Mouse (Mus musculus): ENCODE data around the gene Isoc2a.
"Not testable (repeated sequence)": the region's sequence is repeated elsewhere in the genome, so short reads cannot be mapped to it uniquely, and the experiment has no call there.

Isoc2a gene

DNA sequence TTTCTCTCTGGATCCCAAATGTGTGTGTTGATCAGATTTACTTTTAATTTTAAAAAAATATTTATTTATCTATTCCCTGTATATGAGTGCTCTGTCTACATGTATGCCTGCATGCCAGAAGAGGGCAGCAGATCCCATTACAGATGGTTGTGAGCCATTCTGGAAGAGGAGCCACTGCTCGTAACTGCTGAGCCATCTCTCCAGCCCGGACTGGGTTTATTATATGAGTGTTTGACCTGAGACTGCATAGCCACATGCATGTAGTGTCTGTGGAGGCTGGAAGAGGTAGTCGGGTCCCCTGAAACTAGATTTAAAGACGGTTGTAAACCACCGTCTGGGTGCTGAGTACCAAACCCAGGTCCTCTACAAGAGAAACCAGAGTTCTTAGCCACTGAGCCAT lies 11.9 kb upstream of the Isoc2a start:
- DNase-seq (ENCODE audit: low read depth, low spot score): peak; percentile 74

DNA sequence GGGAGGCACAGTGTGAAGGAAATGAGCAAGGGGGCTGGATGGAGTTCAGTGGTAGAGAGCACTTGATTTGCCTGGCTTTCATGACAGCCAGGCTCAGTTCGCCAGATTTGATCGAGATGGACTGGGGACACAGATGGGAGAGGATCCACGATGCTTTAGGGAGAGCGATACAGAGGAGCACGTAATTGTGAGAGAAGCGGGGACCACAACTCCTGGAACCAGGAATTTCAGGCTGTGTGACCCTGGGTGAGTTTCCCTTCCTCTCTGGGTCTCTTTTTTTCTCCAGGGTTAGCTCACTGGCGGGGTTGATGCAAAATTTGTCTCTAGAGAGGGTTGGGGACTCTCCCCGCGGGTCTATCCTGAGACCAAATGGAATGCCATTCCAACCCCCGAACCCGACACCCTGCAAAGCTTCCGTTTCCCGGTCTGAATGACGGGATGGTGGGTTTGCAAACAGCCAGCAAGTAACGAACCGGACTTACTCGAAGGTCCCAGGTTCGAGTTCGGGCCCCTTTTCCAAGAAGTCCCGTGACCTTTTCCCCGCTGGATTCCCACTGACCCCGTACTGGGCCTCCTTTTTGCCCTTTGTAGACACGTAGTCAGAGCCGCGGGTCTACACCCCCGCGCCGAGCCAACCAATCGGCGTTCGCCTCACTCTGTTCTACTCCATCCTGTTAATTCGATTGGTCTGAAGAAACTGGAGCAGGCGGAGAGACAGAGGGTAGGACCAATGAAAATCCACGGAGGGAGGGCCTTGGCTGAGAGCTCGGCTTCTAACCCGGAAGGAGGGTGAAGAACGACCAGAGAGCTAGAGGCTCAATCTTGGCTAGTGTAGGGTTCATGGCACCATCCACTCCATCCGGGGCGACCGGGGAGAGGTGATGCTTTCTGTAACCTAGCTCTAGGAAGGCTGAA lies 11.1 kb upstream of the Isoc2a start:
- DNase-seq (ENCODE audit: low read depth, low spot score): peak; percentile 99

GRCm38 (mm10) chr7:4866631-4867180 lies 10.2 kb upstream of the Isoc2a start:
- peak; percentile 66 for DNase-seq (ENCODE audit: low read depth, low spot score)

GRCm38 (mm10) chr7:4870133-4870532 lies 6.8 kb upstream of the Isoc2a start, which contains the start of gene Isoc2b:
Isoc2b (minus strand) TSS chr7:4870258.
- peak; percentile 95 for DNase-seq (ENCODE audit: low read depth, low spot score)

DNA sequence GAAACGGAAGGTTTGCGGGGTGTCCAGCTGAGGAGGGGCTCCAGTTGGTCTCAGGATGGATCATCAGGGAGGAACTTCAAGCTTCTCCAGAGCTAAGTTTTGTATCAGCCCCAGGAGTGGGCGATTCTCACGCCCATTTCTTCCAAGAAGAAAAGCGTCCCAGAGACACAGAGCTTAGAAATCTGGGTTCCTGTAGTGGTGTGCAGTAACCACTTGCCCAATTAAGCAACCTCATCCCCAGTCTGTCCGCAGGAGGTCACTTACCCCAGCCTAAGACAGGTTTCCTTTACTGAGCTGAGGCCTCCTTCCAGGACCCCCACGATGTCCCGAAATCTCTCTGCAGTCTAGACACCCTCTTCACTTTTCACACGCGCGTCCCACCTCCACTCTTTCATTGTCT lies 273 bp downstream of the Isoc2a start:
- DNase-seq (ENCODE audit: low read depth, low spot score): no peak

DNA sequence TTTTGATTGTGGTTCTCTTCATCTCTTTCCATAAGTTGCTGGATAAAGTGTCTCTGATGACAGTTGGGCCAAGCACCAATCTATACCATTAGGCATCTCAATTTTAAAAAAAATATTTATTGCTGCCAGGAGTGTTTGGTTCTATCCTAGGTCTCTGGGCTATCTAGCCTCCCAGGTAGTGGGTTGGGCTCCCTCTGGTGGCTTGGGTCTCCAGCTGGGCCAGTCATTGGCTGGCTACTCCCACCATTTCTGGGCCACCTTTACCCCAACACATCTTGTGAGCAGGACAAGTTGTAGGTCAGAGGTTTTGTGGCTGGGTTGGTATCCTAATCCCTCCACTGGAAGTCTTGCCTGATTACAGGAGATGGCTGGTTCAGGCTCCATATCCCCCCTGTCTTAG lies 1.2 kb downstream of the Isoc2a start:
- peak; percentile 33 for DNase-seq (ENCODE audit: low read depth, low spot score)

GRCm38 (mm10) chr7:4879036-4879435 lies 2.1 kb downstream of the Isoc2a start:
- DNase-seq (ENCODE audit: low read depth, low spot score): not testable (repeated sequence)

DNA sequence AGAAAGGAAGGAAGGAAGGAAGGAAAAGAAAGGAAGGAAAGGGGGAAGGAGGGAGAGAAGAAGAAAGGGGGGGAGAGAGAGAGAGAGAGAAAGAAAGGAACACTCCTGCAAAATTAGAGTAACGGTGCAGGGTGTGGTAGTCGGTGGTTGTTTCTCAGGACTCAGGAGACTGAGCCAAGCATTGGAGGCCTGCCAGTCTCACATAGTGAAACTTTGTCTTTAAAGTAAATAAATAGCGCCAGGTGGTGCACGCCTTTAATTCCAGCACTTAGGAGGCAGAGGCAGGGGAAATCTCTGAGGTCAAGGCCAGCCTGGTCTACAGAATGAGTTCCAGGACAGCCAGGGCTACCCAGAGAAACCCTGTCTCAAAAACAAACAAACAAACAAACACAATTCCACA lies 9.7 kb downstream of the Isoc2a start:
- no peak for DNase-seq (ENCODE audit: low read depth, low spot score)

DNA sequence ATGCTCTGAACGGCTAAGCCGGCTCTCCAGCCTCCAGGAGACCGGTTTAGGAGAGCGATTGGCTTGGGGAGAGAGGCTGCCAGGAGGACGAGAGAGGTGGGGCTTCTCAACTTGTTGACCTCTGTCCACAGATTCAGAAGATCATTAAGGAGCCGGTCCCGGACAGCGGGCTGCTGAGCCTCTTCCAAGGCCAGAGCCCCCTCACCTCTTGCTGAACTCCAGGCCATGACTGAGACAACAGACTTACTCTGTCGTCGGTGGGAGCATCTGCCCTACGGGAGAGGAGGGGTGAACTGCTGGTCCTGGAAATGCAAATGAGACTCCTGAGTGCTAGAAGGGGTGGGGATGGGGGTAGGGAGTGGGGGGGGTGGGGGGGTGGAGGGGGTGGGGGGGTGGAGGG lies 18.2 kb downstream of the Isoc2a start:
- DNase-seq (ENCODE audit: low read depth, low spot score): peak; percentile 81

DNA sequence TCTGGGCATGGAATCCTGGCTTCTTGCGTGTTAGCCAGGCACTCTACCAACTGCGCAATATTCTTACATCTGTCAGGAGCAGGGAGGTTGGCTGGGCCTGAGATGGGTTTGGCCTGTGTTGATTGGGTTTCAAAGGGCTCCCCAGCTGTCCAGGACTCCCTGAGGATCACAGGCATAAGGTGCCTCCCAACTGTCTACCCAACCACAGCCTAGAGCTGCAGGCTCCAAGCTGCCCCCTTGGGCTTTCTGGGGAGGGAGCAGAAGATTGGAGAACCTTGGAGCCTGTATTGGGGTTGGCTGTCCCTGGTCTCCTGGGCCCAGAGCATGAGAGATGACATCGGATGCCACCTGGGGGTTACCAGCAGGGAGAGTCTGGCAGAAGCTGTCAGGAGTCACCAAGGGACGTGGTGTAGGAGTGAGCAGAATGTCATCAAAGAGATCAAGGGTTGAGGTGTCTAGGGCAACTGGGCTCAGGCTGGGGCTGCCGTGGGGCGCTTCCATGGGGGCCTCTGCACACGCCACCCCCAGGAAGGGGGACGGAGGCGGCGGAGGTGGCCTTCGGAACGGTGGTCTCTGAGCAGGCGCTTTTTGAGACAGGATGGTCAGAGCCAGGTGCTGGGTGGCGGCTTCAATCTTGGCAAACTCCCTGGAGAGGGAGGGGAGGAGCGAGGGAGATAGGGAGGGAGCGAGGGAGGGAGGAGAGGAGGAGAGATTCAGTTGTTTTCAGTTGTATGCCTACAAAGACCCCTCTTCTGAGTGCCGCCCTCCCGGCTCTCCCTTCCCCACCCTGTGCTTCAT lies 22.1 kb downstream of the Isoc2a start:
- DNase-seq (ENCODE audit: low read depth, low spot score): no peak

- DNase-seq (ENCODE audit: low read depth, low spot score): peak; percentile 62
Measured at GRCm38 (mm10) chr7:4899649-4900522, 22.9 kb downstream of the Isoc2a start.

DNA sequence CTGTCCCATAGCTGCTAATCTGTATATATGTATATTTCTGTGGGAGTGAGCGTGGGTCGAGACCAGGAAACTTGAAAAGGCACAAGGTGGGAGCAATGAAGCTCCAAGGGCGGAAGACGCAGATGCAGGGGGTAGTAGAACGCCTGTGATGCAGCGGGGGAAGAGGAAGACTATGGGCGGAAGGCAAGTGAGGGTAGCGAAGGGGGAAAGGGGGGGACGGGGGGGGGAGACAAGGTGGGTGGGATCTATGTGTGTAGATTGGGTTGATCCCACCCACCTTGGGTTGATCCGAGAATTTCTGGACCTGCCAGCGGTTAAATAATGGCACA lies 23.5 kb downstream of the Isoc2a start:
- no peak for DNase-seq (ENCODE audit: low read depth, low spot score)

- DNase-seq (ENCODE audit: low read depth, low spot score): peak; percentile 96
Measured at GRCm38 (mm10) chr7:4901171-4901570, 24.2 kb downstream of the Isoc2a start.

DNA sequence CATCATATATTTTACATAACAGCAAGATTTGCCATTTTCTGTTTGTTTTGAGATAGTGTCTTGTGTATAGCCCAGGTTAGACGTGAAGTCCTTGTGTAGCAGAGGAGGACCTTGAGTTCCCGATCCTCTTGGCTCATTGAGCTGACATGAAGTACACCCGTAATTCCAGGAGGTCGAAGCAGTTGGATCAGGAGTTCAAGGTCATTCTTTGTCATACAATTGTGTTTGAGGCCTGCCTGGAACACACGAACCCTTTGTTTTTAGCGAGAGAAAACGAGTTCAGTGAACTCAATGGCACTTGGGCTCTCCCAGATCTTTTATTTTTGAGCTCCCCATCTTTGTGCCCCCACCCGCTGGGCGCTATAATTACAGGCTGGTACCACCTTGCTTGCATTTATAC lies 25.5 kb downstream of the Isoc2a start:
- peak; percentile 96 for DNase-seq (ENCODE audit: low read depth, low spot score)

DNA sequence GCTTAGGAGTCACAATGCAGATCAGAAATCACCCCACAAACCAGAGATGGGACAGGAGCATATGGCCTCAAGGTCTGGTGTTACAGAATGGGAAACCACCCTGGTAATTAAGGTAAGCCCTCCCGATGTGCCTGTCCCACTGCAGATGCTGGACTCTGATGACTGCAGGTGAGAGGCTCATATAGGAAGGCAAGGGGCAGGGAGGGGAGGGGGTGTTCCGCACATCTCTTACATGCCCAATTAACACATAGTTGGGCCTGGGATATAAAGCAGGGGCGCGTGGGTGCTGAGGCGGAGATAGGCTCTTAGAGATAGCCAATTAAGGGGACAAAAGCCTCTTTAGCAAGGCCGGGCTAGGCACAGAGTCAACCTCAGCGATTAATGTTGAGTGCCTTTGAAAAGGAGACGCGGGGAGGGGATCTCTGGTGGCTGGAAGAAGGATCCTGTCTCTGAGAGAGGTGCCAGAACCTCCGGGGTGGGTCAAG lies 29.6 kb downstream of the Isoc2a start, which contains the start of gene Gm36210:
Gm36210 (minus strand) TSS at position 51 of the 485 bp plus-strand sequence.
- peak; percentile 27 for DNase-seq (ENCODE audit: low read depth, low spot score)

DNA sequence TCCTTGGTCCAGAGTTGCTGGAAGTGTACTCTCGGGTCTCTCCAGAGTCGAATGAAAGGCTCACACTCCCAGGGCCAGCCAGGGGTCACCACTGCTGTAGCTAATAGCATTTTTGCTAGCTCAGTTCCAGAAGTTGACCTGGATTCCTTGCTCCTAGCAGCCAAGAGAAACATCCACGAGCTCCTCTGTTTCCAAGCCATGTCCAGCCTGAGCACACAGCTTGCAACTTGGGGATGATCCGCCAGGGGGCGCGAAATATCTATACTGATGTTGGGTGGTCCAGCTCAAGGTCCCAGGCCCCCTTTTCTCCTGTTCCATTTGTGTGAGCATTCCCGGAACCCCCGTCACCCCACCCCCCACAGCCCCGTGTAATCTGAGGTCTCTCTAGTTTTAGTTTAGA lies 34.6 kb downstream of the Isoc2a start:
- DNase-seq (ENCODE audit: low read depth, low spot score): peak; percentile 85

- DNase-seq (ENCODE audit: low read depth, low spot score): peak; percentile 99
Measured at GRCm38 (mm10) chr7:4912248-4912647, 35.3 kb downstream of the Isoc2a start.

GRCm38 (mm10) chr7:4915007-4915665 lies 38.2 kb downstream of the Isoc2a start, which contains the start of gene Zfp628:
Zfp628 (plus strand) TSS chr7:4915217.
- DNase-seq (ENCODE audit: low read depth, low spot score): peak; percentile 94

- no peak for DNase-seq (ENCODE audit: low read depth, low spot score)
Measured at GRCm38 (mm10) chr7:4915669-4916416, 38.9 kb downstream of the Isoc2a start.

DNA sequence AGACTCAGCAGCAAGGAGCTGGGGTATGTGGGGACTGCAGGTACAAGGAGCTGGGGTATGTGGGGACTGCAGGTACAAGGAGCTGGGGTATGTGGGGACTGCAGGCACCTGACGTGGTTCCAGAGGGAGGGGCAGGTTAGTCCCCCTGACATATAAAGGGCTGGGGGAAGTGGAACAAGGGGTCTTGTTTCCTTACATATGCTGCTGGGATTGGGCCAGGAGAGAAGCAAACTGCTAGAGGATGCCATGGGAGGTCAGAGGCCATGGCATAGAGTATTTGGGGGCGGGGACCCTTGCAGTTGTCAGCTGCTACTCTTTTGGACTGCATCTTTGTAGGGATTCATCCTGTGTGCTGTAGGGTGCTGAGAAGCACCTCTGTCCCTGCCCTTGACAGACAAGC lies 40.5 kb downstream of the Isoc2a start:
- DNase-seq (ENCODE audit: low read depth, low spot score): no peak

Data from R1 (cell line).